Mouse (Mus musculus): ENCODE measurements around the gene Manba.

DNA sequence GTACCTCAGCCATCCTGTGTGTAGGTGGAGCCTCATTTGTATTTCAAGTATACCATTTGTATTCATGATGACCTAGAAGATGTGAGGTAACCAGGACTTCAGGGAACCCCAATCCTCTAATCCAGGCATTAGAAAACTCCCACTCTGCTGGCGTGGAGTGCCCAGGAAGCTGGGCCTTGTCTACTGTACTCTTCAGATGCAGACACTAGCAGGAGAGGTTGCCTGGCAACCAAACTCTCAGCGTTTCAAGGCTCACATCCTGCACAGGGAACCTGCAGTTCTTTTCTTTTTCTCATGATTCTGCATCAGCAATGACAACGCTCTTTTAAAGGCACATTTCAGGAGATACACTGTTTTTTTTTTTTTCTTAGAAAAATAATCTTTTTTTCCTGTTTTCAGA is 124.8 kb downstream of the Manba start:
- TF ChIP-seq CTCF (IDR thresholded peaks at IDR 0.05; ENCODE audit: extremely low read depth, insufficient read depth, low read length), result no peak
- TF ChIP-seq POLR2A (IDR thresholded peaks at IDR 0.05; ENCODE audit: extremely low read depth, insufficient read depth, low read length), result no peak
